Mouse (Mus musculus): ENCODE measurements at regions not wholly inside any gene's neighbourhood (a gene's known extent, or its start where the extent isn't known, plus 50 kb on each side); places are given as distances from the start of the nearest gene placed in this dataset.

- no peak for DNase-seq (ENCODE audit: low spot score in 2 of 2)
Observed at GRCm38 (mm10) chr16:18683556-18683955, 53.8 kb upstream of the Sept5 start.

GRCm38 (mm10) chr16:18686044-18686761, 56.4 kb upstream of the Sept5 start:
- no peak for DNase-seq (ENCODE audit: low spot score in 2 of 2)

- no peak for DNase-seq (ENCODE audit: low spot score in 2 of 2)
Observed at GRCm38 (mm10) chr16:18686916-18687315, 57.2 kb upstream of the Sept5 start.

- DNase-seq (ENCODE audit: low spot score in 2 of 2), result peak in 1 of 2 experiments; percentile 28
Observed at GRCm38 (mm10) chr16:18687367-18687766, 57.6 kb upstream of the Sept5 start.

- DNase-seq (ENCODE audit: low spot score in 2 of 2), result no peak
Observed at GRCm38 (mm10) chr16:18695596-18695995, 65.8 kb upstream of the Sept5 start.

GRCm38 (mm10) chr16:18696074-18696819, 66.5 kb upstream of the Sept5 start:
- peak; percentile 69 to 88 for DNase-seq (ENCODE audit: low spot score in 2 of 2)

GRCm38 (mm10) chr16:18696820-18697168, 67.0 kb upstream of the Sept5 start:
- DNase-seq (ENCODE audit: low spot score in 2 of 2), result no peak

GRCm38 (mm10) chr16:18704126-18704525, 72.5 kb upstream of the Cldn5 start:
- no peak for DNase-seq (ENCODE audit: low spot score in 2 of 2)

GRCm38 (mm10) chr16:18705028-18705648, 71.5 kb upstream of the Cldn5 start:
- no peak for DNase-seq (ENCODE audit: low spot score in 2 of 2)

GRCm38 (mm10) chr16:18711637-18712125, 65.0 kb upstream of the Cldn5 start:
- no peak for DNase-seq (ENCODE audit: low spot score in 2 of 2)

GRCm38 (mm10) chr16:18713017-18713416, 63.6 kb upstream of the Cldn5 start:
- no peak for DNase-seq (ENCODE audit: low spot score in 2 of 2)

- no peak for DNase-seq (ENCODE audit: low spot score in 2 of 2)
Observed at GRCm38 (mm10) chr16:18715381-18715780, 61.3 kb upstream of the Cldn5 start.

GRCm38 (mm10) chr16:18718040-18718439, 58.6 kb upstream of the Cldn5 start:
- DNase-seq (ENCODE audit: low spot score in 2 of 2), result no peak

- DNase-seq (ENCODE audit: low spot score in 2 of 2), result no peak
Observed at GRCm38 (mm10) chr16:18720433-18721233, 56.0 kb upstream of the Cldn5 start.

- DNase-seq (ENCODE audit: low spot score in 2 of 2), result no peak
Observed at GRCm38 (mm10) chr16:18723186-18723843, 53.3 kb upstream of the Cldn5 start.

GRCm38 (mm10) chr16:18723874-18724273, 52.8 kb upstream of the Cldn5 start:
- no peak for DNase-seq (ENCODE audit: low spot score in 2 of 2)

GRCm38 (mm10) chr16:18724706-18725105, 51.9 kb upstream of the Cldn5 start:
- DNase-seq (ENCODE audit: low spot score in 2 of 2), result no peak
